Mouse (Mus musculus) liver, embryonic 14.5 days (tissue): ENCODE measurements around the gene Prepl. TPM values are rescaled to one million over a fixed set of nuclear protein-coding genes. Genes with fewer than 3 reads are reported as not detected.

Source experiments
- ATAC-seq: fragments of 200-750 bp; cut with Nextera tagmentation; 2 replicates; pipeline ENCODE4 v1.8.0; 2017; ENCODE audit warnings: moderate number of reproducible peaks, mild to moderate bottlenecking, moderate library complexity; ENCODE audit not compliant: insufficient read depth
- DNase-seq, 3 experiments: peaks; one replicate each; pipeline ENCODE4 v3.0.0-alpha.2; 2012 to 2013; ENCODE audit warnings: low read depth in 3 of 3, low spot score in 3 of 3
- H3K27ac ChIP-seq: fragments of 300-500 bp; sonication (generic); 2 replicates; pipeline ENCODE4 v1.5.1; 2014; ENCODE audit warnings: moderate library complexity, mild to moderate bottlenecking, control low read depth, inconsistent platforms
- H3K27me3 ChIP-seq: fragments of 300-500 bp; sonication (generic); 2 replicates; pipeline ENCODE4 v1.6.1; 2014; ENCODE audit warnings: mild to moderate bottlenecking, low read length, moderate library complexity; ENCODE audit not compliant: control insufficient read depth, insufficient read depth
- H3K36me3 ChIP-seq: fragments of 300-500 bp; sonication (generic); replicated peaks from 2 replicates; pipeline ENCODE4 v1.6.1; 2014; ENCODE audit warnings: low read depth; ENCODE audit not compliant: control insufficient read depth, insufficient read depth
- H3K4me1 ChIP-seq, 2 experiments: fragments of 200-500 bp in 1 of 2; fragments of 300-500 bp in 1 of 2; sonication (generic) in 1 of 2; replicated peaks; 2 replicates each; pipeline ENCODE4 v1.6.1; 2012 to 2014; ENCODE audit warnings: antibody characterized with exemption in 1 of 2, inconsistent platforms in 1 of 2, low read length in 1 of 2; ENCODE audit not compliant: control insufficient read depth in 2 of 2, insufficient read depth in 2 of 2
- H3K4me2 ChIP-seq: fragments of 300-500 bp; sonication (generic); 2 replicates; pipeline ENCODE4 v1.6.1; 2014; ENCODE audit warnings: low read depth, mild to moderate bottlenecking, control low read depth, moderate library complexity
- H3K4me3 ChIP-seq, 2 experiments: fragments of 200-500 bp in 1 of 2; fragments of 300-500 bp in 1 of 2; sonication (generic) in 1 of 2; 2 replicates each; pipeline ENCODE4 v1.5.1; 2012 to 2014; ENCODE audit warnings: low read depth in 2 of 2, low read length in 2 of 2, mild to moderate bottlenecking in 2 of 2, control low read depth in 1 of 2, inconsistent platforms in 1 of 2, moderate library complexity in 1 of 2; ENCODE audit not compliant: insufficient read depth in 1 of 2
- H3K9ac ChIP-seq: fragments of 300-500 bp; sonication (generic); replicated peaks from 2 replicates; pipeline ENCODE4 v1.6.1; 2014; ENCODE audit warnings: mild to moderate bottlenecking, control low read depth, moderate library complexity
- H3K9me3 ChIP-seq: fragments of 300-500 bp; sonication (generic); 2 replicates; pipeline ENCODE4 v1.6.1; 2016; ENCODE audit warnings: low read length, mixed read lengths; ENCODE audit not compliant: control insufficient read depth
- CTCF ChIP-seq: IDR thresholded peaks from 2 replicates; pipeline ENCODE4 v1.5.1; 2016; ENCODE audit warnings: antibody characterized with exemption, low read depth, control low read depth
- EP300 ChIP-seq: IDR thresholded peaks from 2 replicates; pipeline ENCODE4 v1.6.1; 2016; ENCODE audit warnings: antibody characterized with exemption, low read depth
- WGBS: fragments of 180-500 bp; shearing (Covaris S2); extraction: QIAGEN DNeasy Blood & Tissue Kit; methylation state at CpG from one replicate; pipeline ENCODE4 v1.1.7; 2014; ENCODE audit not compliant: insufficient replicate concordance; 5-methylcytosine and 5-hydroxymethylcytosine counted together
- polyA plus RNA-seq, 2 experiments: library from polyadenylated mRNA; depleted of rRNA in 1 of 2; stranded (reverse) in 1 of 2; unstranded in 1 of 2; fragments of >200 nt; fragmentation: Nextera tagmentation in 1 of 2; extraction: Ambion mirVana in 1 of 2; gene quantifications; 2 replicates each; pipeline versions ENCODE4 v1.2.1 to v1.2.3; 2012 to 2014

Prepl gene
- polyA plus RNA-seq (2012; rRNA removed) (5.7 and 7.2 TPM in 2 replicates), polyA plus RNA-seq (2014; fragmentation: Nextera tagmentation; extraction: Ambion mirVana) (6.5 and 7.5 TPM in 2 replicates)

GRCm38 (mm10) chr17:85090120-85091099, at the start of gene Prepl, which contains the start of gene Camkmt:
TSS of gene Prepl (minus strand) at chr17:85090241.
TSS of gene Camkmt (plus strand) at chr17:85090552.
- peak; percentile 99 for ATAC-seq

GRCm38 (mm10) chr17:85138393-85138792, 48.4 kb upstream of the Prepl start:
- Histone ChIP-seq H3K4me3 (no peak overlapping the region), H3K27ac (no peak overlapping the region), H3K9ac (no peak overlapping the region), H3K4me2 (no peak overlapping the region), H3K4me1 (no peaks in the 10 kb centered on the region), H3K36me3 (no peaks in the 10 kb centered on the region), H3K9me3 (no peaks in the 10 kb centered on the region), H3K27me3 (no peaks in the 10 kb centered on the region)
- ATAC-seq (no peak), DNase-seq (no peak)
- no peak for TF ChIP-seq EP300
- TF ChIP-seq CTCF: no peak
- 51% methylated on average over 1 of the region's 1 CpGs for WGBS

More at GRCm38 (mm10) chr17:85090120-85091099, at the start of gene Prepl, which contains the start of gene Camkmt:
- Histone ChIP-seq H3K9me3 (no peaks in the 10 kb centered on the region), H3K4me1 (peaks cover 4 to 10% of the 10 kb centered on the region in 2 experiments; a peak in 3 of 4 replicates), H3K36me3 (no peaks in the 10 kb centered on the region), H3K27me3 (no peaks in the 10 kb centered on the region), H3K4me3 (peak within 1 kb of the TSS; percentile 70 to 95), H3K4me2 (peak within 1 kb of the TSS; percentile 87), H3K27ac (peak within 1 kb of the TSS; percentile 10), H3K9ac (peak within 1 kb of the TSS; percentile 74)
- peak; percentile 96 for DNase-seq
- TF ChIP-seq EP300 (peak; percentile 90), CTCF (0 out of 2 replicates have a peak, but pooled peaks have one; percentile 24)
- under 1% methylated on average over 63 of the region's 63 CpGs for WGBS

DNA sequence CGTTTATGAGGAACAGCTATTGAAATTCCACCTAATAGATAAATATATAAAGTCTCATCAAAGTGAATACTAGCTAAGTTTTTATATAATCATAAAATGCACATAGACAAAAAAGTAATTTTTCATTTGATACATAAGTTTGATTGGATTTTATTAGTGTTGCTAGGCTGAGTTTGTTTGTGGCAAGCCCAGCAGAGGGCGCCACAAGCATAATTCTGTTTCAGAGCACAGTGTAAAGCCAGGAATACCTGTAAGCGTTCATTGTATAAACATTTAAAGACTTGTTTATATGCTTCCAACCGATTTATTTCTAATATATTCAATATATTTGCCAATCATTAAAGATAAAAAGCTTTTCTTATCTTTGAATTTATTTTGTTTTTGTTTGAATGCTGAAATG, 26.6 kb upstream of the Prepl start:
- Histone ChIP-seq H3K4me1 (0 out of 4 replicates have a peak, but pooled peaks cover 0 to 1% of the 10 kb centered on the region in 2 experiments), H3K4me2 (no peak overlapping the region), H3K27me3 (no peaks in the 10 kb centered on the region), H3K4me3 (no peak overlapping the region), H3K36me3 (no peaks in the 10 kb centered on the region), H3K9me3 (no peaks in the 10 kb centered on the region), H3K9ac (no peak overlapping the region), H3K27ac (no peak overlapping the region)
- ATAC-seq (no peak), DNase-seq (peak; percentile 3 to 10 (median 9))
- TF ChIP-seq CTCF: peak; percentile 60
- TF ChIP-seq EP300: no peak
- WGBS: 34% methylated on average over 4 of the region's 4 CpGs

- H3K9ac ChIP-seq: no peak overlapping the region
- ATAC-seq (no peak), DNase-seq (no peak)
- no peaks in the 10 kb centered on the region for H3K36me3 ChIP-seq
- no peak overlapping the region for H3K27ac ChIP-seq
- H3K4me3 ChIP-seq: no peak overlapping the region
- TF ChIP-seq CTCF (no peak), EP300 (no peak)
- 71% methylated on average over 8 of the region's 8 CpGs for WGBS
- no peaks in the 10 kb centered on the region for H3K4me1 ChIP-seq
- H3K4me2 ChIP-seq: no peak overlapping the region
- no peaks in the 10 kb centered on the region for H3K9me3 ChIP-seq
- no peaks in the 10 kb centered on the region for H3K27me3 ChIP-seq
Measured at GRCm38 (mm10) chr17:85113441-85113840, 23.4 kb upstream of the Prepl start.

GRCm38 (mm10) chr17:85110640-85111039, 20.6 kb upstream of the Prepl start:
- Histone ChIP-seq H3K36me3 (no peaks in the 10 kb centered on the region), H3K9me3 (no peaks in the 10 kb centered on the region), H3K27me3 (no peaks in the 10 kb centered on the region), H3K27ac (no peak overlapping the region), H3K4me1 (no peaks in the 10 kb centered on the region), H3K9ac (no peak overlapping the region), H3K4me3 (no peak overlapping the region), H3K4me2 (no peak overlapping the region)
- 79% methylated on average over 1 of the region's 1 CpGs for WGBS
- no peak for TF ChIP-seq EP300
- TF ChIP-seq CTCF: no peak
- DNase-seq (no peak), ATAC-seq (no peak)
